Mouse (Mus musculus) ovary, postnatal 36 days (tissue): ENCODE results near the gene Slc4a5.
A peak's percentile ranks its signal among the peaks of the same experiment; 100 is the strongest.

ENCODE experiments used
- DNase-seq: peaks from one replicate; pipeline ENCODE4 v3.0.0; 2022; ENCODE audit warnings: low spot score, mixed read lengths

Gene Slc4a5

DNA sequence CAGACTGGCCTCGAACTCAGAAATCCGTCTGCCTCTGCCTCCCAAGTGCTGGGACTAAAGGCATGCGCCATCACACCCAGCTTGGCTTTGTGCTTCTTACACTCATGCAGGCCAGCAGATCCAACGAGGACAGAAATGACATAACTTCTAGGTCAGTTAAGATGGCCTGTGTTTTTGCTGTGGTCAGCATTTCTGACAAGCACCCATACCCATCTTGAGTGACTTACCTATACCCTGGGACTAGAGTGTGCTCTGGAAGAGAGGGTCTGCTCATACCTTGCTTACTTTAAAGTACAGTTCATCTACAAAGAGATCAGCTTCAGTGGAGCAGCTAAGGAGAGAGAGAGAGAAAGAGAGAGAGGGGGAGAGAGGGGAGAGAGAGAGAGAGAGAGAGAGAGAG lies 13.7 kb downstream of the Slc4a5 start:
- DNase-seq = no peak

DNA sequence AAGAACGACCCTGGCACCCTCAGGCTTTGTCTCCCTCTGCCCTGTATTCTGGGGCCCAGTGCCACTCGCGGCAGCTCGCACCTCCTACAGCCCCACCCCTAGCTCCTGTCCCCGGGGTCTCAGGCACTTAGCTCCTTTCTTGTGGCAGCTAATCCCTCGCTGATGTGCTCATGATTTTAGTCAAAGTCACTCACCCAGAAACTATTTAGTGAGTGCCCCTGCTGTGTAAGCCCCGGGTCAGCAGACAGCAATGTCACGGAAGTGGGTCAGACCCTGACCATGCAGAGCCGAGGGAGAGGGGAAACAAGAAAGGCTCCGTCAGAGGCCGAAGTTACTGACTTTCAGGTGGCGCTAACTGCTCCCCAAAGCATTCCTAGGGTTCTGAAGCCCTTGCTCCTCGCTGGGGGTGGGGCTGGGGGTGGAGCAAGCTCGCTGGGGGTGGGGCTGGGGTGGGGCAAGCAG lies 14.7 kb downstream of the Slc4a5 start:
- no peak for DNase-seq

DNA sequence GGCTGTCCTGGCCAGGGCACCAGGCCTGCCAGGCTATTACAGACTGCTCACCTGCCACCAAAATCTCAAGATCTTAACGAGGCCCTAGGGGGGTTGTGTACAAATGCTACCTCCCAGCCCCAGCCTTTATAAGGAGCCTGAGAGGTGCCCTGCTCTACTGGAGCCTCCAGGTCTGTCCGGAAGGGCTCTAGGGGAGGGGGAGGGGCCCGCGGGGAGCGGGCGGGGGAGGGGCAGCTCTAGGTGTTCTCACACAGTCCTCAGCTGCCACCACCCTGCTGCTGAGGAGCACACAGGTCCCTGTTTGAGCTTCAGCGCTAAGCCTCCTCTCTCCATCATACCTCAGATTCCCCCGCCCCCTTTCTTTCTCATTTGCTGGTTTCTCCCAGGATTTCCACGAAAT lies 17.5 kb downstream of the Slc4a5 start:
- DNase-seq = no peak

- DNase-seq = no peak
Observed at GRCm38 (mm10) chr6:83244422-83245061, 24.9 kb downstream of the Slc4a5 start.

- DNase-seq = peak; percentile 73
Observed at GRCm38 (mm10) chr6:83245134-83245533, 25.5 kb downstream of the Slc4a5 start.

GRCm38 (mm10) chr6:83245997-83246396 lies 26.4 kb downstream of the Slc4a5 start:
- DNase-seq = no peak

- DNase-seq = no peak
Observed at GRCm38 (mm10) chr6:83246750-83247149, 27.1 kb downstream of the Slc4a5 start.

DNA sequence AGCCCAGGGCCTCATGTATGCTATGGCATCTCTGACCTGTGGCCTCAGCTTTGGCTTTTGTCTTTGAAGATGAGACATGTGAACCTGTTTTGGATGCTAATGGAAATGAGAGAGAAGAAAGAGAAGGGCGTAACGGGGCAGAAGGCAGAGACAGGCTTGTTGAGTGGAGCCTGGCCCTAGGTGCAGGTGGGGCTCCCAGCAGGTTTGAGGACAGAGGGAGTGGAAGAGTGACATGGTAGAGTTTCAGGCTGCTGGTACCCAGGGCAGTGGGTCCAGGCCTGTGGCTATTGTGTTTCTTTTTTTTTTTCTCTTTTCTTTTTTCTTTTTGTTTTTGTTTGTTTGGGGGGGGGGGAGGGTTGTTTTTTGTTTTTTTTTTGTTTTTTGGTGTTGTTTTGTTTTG lies 27.5 kb downstream of the Slc4a5 start:
- no peak for DNase-seq

DNA sequence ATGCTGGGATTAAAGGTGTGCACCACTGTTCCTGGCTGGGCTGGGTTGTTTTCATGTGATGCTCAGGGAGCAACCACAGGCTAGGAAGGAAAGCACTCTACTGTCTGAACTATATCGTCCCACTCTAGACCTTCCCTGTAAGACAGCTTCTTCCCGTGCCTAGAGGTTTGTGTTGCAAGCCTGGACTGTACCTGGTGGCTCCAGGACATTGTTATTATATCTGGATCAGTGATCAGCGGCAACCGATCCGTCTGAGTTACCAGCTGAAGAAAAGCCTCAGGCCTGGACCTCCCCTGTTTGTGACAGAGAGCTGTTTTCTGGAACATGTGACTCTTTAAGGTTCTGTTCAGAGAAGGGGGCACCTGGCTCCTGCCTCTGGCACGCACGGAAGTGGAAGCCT lies 34.6 kb downstream of the Slc4a5 start:
- DNase-seq = no peak

DNA sequence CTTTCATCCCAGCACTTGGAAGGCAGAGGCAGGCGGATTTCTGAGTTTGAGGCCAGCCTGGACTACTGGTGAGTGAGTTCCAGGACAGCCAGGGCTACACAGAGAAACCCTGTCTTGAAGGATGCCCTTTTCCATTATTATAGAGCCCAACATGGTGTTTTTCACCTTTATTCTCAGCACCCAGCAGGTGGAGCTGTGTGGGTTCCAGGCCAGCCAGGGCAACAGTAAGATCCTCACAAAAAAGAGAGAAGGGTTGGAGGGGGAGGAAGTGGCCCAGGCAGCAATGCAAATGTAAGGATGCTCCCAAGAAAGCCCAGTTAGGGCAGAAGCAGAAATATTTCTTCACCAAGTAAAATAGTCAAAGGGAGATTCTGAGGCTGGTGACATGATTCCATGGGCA lies 44.9 kb downstream of the Slc4a5 start:
- DNase-seq = no peak

DNA sequence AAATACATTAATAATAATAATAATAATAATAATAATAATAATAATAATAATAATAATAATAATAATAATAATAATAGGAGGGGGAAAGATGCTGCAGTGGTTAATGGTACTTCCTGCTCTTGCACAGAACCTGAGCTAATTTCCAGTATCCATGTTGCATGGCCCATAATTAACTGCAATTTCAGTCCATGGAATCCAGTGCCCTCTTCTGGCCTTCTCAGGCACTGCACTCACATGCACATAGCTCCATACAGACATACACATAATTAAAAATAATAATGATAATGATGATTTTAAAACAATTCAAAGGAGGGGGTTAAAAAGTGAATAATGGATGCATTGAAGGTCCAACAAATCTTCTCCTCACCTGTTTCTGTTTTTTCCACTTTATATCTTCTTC lies 45.6 kb downstream of the Slc4a5 start:
- no peak for DNase-seq

DNA sequence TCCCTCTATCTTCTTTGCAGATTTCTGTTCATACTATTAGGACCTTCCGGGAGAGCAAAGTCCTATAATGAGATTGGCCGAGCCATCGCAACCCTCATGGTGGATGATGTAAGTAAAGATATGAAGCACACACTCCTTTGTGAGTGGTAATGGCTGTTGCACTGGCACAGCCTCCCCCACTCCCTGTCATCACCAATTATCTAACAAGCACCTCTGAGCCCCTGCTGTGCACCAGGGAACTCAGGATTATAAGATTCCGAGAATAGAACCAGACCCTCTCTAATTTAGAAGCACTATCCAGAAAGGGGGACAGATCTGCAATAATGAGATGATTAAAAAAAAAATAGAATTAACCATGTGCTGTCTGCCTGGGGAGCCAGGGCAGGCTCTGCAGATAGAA lies 46.0 kb downstream of the Slc4a5 start:
- DNase-seq = no peak

DNA sequence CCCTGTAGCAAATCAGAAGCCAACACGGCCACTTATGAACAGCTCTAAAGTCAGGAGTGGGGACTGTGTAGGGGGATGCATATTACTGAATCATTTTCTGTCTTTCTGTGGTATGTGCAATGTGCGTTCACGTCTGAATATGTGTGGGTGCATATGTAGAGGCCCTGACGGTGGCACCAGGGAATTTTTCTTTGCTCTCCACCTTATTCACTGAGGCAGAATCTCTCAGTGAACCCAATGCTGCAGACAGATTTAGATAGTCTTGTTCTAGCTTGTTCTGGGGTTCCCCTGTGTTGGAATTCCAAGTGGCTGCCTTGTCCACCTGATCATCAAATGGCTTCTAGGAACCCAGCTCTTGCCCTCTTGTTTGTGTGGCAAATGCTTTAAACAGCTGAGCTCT lies 48.0 kb downstream of the Slc4a5 start:
- DNase-seq = no peak

GRCm38 (mm10) chr6:83268144-83269010 lies 48.7 kb downstream of the Slc4a5 start:
- DNase-seq = peak; percentile 90

GRCm38 (mm10) chr6:83273733-83274132 lies 54.1 kb downstream of the Slc4a5 start:
- DNase-seq = no peak

DNA sequence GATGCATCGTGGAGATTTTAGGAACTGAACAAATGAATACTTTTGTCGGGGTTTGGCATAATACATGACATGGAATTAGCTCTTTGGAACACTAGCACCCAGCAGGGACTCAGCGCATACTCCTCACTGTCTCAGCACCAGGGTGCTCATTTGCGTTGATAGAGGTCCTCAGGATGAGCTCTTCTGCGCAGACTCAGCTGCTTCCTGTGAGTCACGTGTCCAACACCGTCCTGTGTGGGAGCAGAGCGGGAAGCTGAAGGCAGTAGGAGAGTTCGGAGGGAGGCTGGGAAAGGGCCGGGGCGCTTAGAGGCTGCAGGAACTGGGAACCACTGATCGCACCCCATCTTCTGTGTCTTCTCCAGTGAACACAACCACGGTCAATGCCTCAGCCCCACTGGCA lies 57.5 kb downstream of the Slc4a5 start:
- DNase-seq = no peak

GRCm38 (mm10) chr6:83278881-83279280 lies 59.3 kb downstream of the Slc4a5 start:
- DNase-seq = peak; percentile 20

GRCm38 (mm10) chr6:83280256-83280955 lies 60.8 kb downstream of the Slc4a5 start:
- no peak for DNase-seq

DNA sequence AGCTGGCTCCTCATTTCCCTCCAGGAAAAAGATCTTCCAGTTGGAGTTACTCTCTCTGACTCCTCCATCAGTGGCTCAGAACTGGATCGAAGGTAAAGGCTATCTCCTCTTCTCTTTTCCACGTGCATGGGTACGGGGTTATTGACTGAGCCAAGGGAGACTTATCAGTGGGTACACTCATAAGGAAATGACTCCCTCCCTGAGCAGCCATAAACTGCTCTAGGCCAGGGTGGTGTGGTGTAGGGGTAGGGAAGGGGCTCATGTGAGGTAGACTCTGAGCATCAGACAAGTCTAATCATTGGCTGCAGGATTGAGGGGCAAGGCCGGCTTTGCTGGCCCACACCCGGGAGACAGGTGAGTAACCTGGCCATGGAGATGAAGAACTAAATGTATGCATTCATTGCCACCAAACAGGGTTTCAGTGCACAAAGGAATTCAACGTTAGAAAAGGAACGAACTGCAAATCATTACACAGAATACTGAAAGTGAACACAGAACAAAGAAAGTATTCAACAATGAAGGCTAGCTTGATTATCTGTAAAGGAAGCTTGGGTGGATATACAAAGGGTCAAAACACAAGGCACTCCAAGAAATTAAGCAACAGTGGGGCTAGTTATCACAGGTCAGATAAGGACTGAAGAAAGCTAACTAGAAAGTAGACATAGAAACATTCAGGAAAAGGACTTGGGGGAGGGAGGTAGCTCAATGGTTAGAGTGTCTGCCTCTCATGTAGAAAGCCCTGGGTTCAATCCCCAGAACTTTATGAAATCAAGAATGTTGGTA lies 81.0 kb downstream of the Slc4a5 start:
- no peak for DNase-seq

GRCm38 (mm10) chr6:83301294-83301693 lies 81.7 kb downstream of the Slc4a5 start:
- no peak for DNase-seq

GRCm38 (mm10) chr6:83302264-83302663 lies 82.6 kb downstream of the Slc4a5 start:
- DNase-seq = no peak

DNA sequence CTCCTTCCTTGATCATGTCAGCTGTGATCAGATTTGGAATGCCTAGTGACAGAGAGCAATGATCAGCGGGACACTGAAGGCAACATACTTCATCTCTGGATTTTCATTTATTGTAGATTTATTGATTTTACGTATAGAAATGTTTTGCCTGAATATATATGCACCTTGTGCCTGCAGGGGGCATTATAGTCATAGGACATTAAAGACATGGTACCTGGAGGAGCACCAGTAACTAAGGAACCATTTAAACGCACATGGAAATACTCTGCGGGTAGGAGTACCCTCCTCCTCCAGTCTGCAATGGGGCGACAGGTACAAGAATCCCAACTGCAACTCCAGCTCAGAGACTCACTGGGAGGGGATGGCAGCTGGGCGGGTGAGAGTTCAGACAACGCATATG lies 89.4 kb downstream of the Slc4a5 start:
- DNase-seq = no peak
